Mouse (Mus musculus): ENCODE measurements around the gene Necab2. TPM values are rescaled to one million over a fixed set of nuclear protein-coding genes. Genes with fewer than 3 reads are reported as not detected.
A peak's percentile ranks its signal among the peaks of the same experiment; 100 is the strongest.

Gene Necab2
- polyA plus RNA-seq, 1 experiment, result 14.8 TPM

- H3K27ac ChIP-seq (ENCODE audit: control insufficient read depth, insufficient read depth, low read depth, low read length), result no peak within 1 kb of the TSS
- no peaks in the 10 kb centered on the region for H3K27me3 ChIP-seq (ENCODE audit: control insufficient read depth, insufficient read depth, low read length)
- TF ChIP-seq CTCF (IDR thresholded peaks at IDR 0.05; ENCODE audit: control insufficient read depth, insufficient read depth, insufficient replicate concordance, low read depth, low read length), result no peak
- no peak for TF ChIP-seq POLR2A (IDR thresholded peaks at IDR 0.05; ENCODE audit: control insufficient read depth, low read depth, low read length)
- no peak within 1 kb of the TSS for H3K4me3 ChIP-seq (ENCODE audit: control insufficient read depth, low read depth, low read length)
- no peaks in the 10 kb centered on the region for H3K4me1 ChIP-seq (ENCODE audit: control insufficient read depth, insufficient read depth, low read length)
- no peaks in the 10 kb centered on the region for H3K36me3 ChIP-seq (ENCODE audit: control insufficient read depth, insufficient read depth, low read length)
Observed at GRCm38 (mm10) chr8:119501598-119501997, 55.1 kb downstream of the Necab2 start, which contains the start of gene Slc38a8. Gene Slc38a8, minus strand, starts transcription at chr8:119501698.

- Histone ChIP-seq H3K4me1 (ENCODE audit: control insufficient read depth, insufficient read depth, low read length) (no peaks in the 10 kb centered on the region), H3K36me3 (ENCODE audit: control insufficient read depth, insufficient read depth, low read length) (no peaks in the 10 kb centered on the region), H3K4me3 (ENCODE audit: control insufficient read depth, low read depth, low read length) (no peak overlapping the region), H3K27ac (ENCODE audit: control insufficient read depth, insufficient read depth, low read depth, low read length) (no peak overlapping the region), H3K27me3 (ENCODE audit: control insufficient read depth, insufficient read depth, low read length) (no peaks in the 10 kb centered on the region)
- no peak for TF ChIP-seq POLR2A (IDR thresholded peaks at IDR 0.05; ENCODE audit: control insufficient read depth, low read depth, low read length)
Observed at GRCm38 (mm10) chr8:119502111-119502510, 55.6 kb downstream of the Necab2 start.

GRCm38 (mm10) chr8:119503191-119503767, 56.8 kb downstream of the Necab2 start:
- Histone ChIP-seq H3K36me3 (ENCODE audit: control insufficient read depth, insufficient read depth, low read length) (peaks cover 1% of the 10 kb centered on the region), H3K27ac (ENCODE audit: control insufficient read depth, insufficient read depth, low read depth, low read length) (no peak overlapping the region), H3K4me1 (ENCODE audit: control insufficient read depth, insufficient read depth, low read length) (no peaks in the 10 kb centered on the region), H3K27me3 (ENCODE audit: control insufficient read depth, insufficient read depth, low read length) (no peaks in the 10 kb centered on the region), H3K4me3 (ENCODE audit: control insufficient read depth, low read depth, low read length) (no peak overlapping the region)
- no peak for TF ChIP-seq CTCF (IDR thresholded peaks at IDR 0.05; ENCODE audit: control insufficient read depth, insufficient read depth, insufficient replicate concordance, low read depth, low read length)
- no peak for TF ChIP-seq POLR2A (IDR thresholded peaks at IDR 0.05; ENCODE audit: control insufficient read depth, low read depth, low read length)

GRCm38 (mm10) chr8:119505488-119505887, 59.0 kb downstream of the Necab2 start:
- no peaks in the 10 kb centered on the region; the same call in 1 of the 2 replicates for H3K4me1 ChIP-seq (ENCODE audit: control insufficient read depth, insufficient read depth, low read length)
- H3K27me3 ChIP-seq (ENCODE audit: control insufficient read depth, insufficient read depth, low read length), result no peaks in the 10 kb centered on the region
- no peak for TF ChIP-seq CTCF (IDR thresholded peaks at IDR 0.05; ENCODE audit: control insufficient read depth, insufficient read depth, insufficient replicate concordance, low read depth, low read length)
- TF ChIP-seq POLR2A (IDR thresholded peaks at IDR 0.05; ENCODE audit: control insufficient read depth, low read depth, low read length), result no peak
- H3K27ac ChIP-seq (ENCODE audit: control insufficient read depth, insufficient read depth, low read depth, low read length), result peak overlapping the region; percentile 35; the same call in 1 of the 2 replicates
- no peak overlapping the region for H3K4me3 ChIP-seq (ENCODE audit: control insufficient read depth, low read depth, low read length)
- H3K36me3 ChIP-seq (ENCODE audit: control insufficient read depth, insufficient read depth, low read length), result peaks cover 6% of the 10 kb centered on the region

- H3K36me3 ChIP-seq (ENCODE audit: control insufficient read depth, insufficient read depth, low read length), result peaks cover 6% of the 10 kb centered on the region
- TF ChIP-seq CTCF (IDR thresholded peaks at IDR 0.05; ENCODE audit: control insufficient read depth, insufficient read depth, insufficient replicate concordance, low read depth, low read length), result no peak
- no peak for TF ChIP-seq POLR2A (IDR thresholded peaks at IDR 0.05; ENCODE audit: control insufficient read depth, low read depth, low read length)
- H3K4me3 ChIP-seq (ENCODE audit: control insufficient read depth, low read depth, low read length), result no peak overlapping the region
- no peaks in the 10 kb centered on the region; the same call in 1 of the 2 replicates for H3K4me1 ChIP-seq (ENCODE audit: control insufficient read depth, insufficient read depth, low read length)
- H3K27me3 ChIP-seq (ENCODE audit: control insufficient read depth, insufficient read depth, low read length), result no peaks in the 10 kb centered on the region
- H3K27ac ChIP-seq (ENCODE audit: control insufficient read depth, insufficient read depth, low read depth, low read length), result peak overlapping the region; percentile 35; the same call in 1 of the 2 replicates
Observed at GRCm38 (mm10) chr8:119506106-119506505, 59.6 kb downstream of the Necab2 start.

- TF ChIP-seq POLR2A (IDR thresholded peaks at IDR 0.05; ENCODE audit: control insufficient read depth, low read depth, low read length) (no peak), CTCF (IDR thresholded peaks at IDR 0.05; ENCODE audit: control insufficient read depth, insufficient read depth, insufficient replicate concordance, low read depth, low read length) (no peak)
Observed at GRCm38 (mm10) chr8:119510471-119510870, 64.0 kb downstream of the Necab2 start.

GRCm38 (mm10) chr8:119511722-119512121, 65.2 kb downstream of the Necab2 start:
- Histone ChIP-seq H3K4me1 (ENCODE audit: control insufficient read depth, insufficient read depth, low read length) (no peaks in the 10 kb centered on the region; the same call in 1 of the 2 replicates), H3K36me3 (ENCODE audit: control insufficient read depth, insufficient read depth, low read length) (peaks cover 11% of the 10 kb centered on the region), H3K27me3 (ENCODE audit: control insufficient read depth, insufficient read depth, low read length) (no peaks in the 10 kb centered on the region), H3K27ac (ENCODE audit: control insufficient read depth, insufficient read depth, low read depth, low read length) (no peak overlapping the region), H3K4me3 (ENCODE audit: control insufficient read depth, low read depth, low read length) (no peak overlapping the region)
- TF ChIP-seq CTCF (IDR thresholded peaks at IDR 0.05; ENCODE audit: control insufficient read depth, insufficient read depth, insufficient replicate concordance, low read depth, low read length), result no peak
- TF ChIP-seq POLR2A (IDR thresholded peaks at IDR 0.05; ENCODE audit: control insufficient read depth, low read depth, low read length), result no peak

More at GRCm38 (mm10) chr8:119510471-119510870, 64.0 kb downstream of the Necab2 start:
- Histone ChIP-seq H3K4me3 (ENCODE audit: control insufficient read depth, low read depth, low read length) (no peak overlapping the region), H3K27ac (ENCODE audit: control insufficient read depth, insufficient read depth, low read depth, low read length) (no peak overlapping the region), H3K36me3 (ENCODE audit: control insufficient read depth, insufficient read depth, low read length) (peaks cover 10% of the 10 kb centered on the region), H3K27me3 (ENCODE audit: control insufficient read depth, insufficient read depth, low read length) (no peaks in the 10 kb centered on the region), H3K4me1 (ENCODE audit: control insufficient read depth, insufficient read depth, low read length) (no peaks in the 10 kb centered on the region; the same call in 1 of the 2 replicates)
